Mouse (Mus musculus) embryonic fibroblast, embryonic 13.5 days (primary cell): ENCODE measurements at regions not wholly inside any gene's neighbourhood (a gene's known extent, or its start where the extent isn't known, plus 50 kb on each side); places are given as distances from the start of the nearest gene placed in this dataset.

Experiments used
- CTCF ChIP-seq: IDR thresholded peaks from 2 replicates; pipeline ENCODE4 v1.5.1; 2011; ENCODE audit warnings: mild to moderate bottlenecking, control low read depth, low read length, moderate library complexity, borderline replicate concordance; ENCODE audit not compliant: insufficient read depth
- POLR2A ChIP-seq: IDR thresholded peaks from 2 replicates; pipeline ENCODE4 v1.6.1; 2011; ENCODE audit warnings: low read depth, mild to moderate bottlenecking, control low read depth, low read length, moderate library complexity

GRCm38 (mm10) chr3:120430285-120430684, 646.0 kb upstream of the Ptbp2 start:
- no peak for TF ChIP-seq POLR2A
- TF ChIP-seq CTCF, result no peak
